9 mouse cellular contexts compared by ENCODE assay signal in the genomic region with DNA sequence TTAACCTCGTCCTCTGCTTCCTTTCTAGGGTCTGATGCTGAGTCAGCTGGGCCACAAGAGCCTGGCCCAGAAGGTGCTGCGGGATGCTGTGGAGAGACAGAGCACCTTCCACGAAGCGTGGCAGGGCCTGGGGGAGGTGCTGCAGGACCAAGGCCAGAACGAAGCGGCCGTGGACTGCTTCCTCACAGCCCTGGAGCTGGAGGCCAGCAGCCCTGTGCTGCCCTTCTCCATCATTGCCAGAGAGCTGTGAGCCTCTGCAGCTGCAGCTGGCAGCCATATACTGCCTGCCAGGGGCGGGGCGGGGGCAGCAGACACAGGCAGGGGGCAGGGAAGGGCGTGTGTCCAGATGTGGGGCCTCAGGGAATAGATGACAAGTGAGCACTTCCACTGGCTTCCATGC. TPM values are rescaled to one million over a fixed set of nuclear protein-coding genes. Genes with fewer than 3 reads are reported as not detected.
DNase-seq lines count a peak whose midpoint lies in the region; ATAC-seq and TF ChIP-seq lines count a peak whose summit lies in the region.
"Had no signal": no experiment of that assay in that cellular context is flagged by ENCODE, and none has a peak within 500 bp of the region (broad histone marks: within the 10 kb centered on the region; RNA-seq: fewer than 3 reads in every experiment).

No protein-coding gene starts in this region.

- WGBS in kidney, postnatal 0 days = 31% methylated on average over 10 of the region's 10 CpGs
- WGBS in embryonic facial prominence, embryonic 14.5 days = 38% methylated on average over 4 of the region's 10 CpGs
- 57% methylated on average over 10 of the region's 10 CpGs for WGBS in hindbrain, embryonic 13.5 days
- 58% methylated on average over 10 of the region's 10 CpGs for WGBS in midbrain, embryonic 16.5 days

- H3K4me1 ChIP-seq in kidney, postnatal 0 days (replicated peaks; ENCODE audit: insufficient read depth, low read length) = peaks cover 34% of the 10 kb centered on the region
- peaks cover 38% of the 10 kb centered on the region for H3K4me1 ChIP-seq in embryonic facial prominence, embryonic 14.5 days (ENCODE audit: control insufficient read depth, insufficient read depth, low read length)
- H3K4me1 ChIP-seq in hindbrain, embryonic 13.5 days (replicated peaks) = peaks cover 54% of the 10 kb centered on the region
- H3K4me1 ChIP-seq in midbrain, embryonic 16.5 days (ENCODE audit: control insufficient read depth, insufficient read depth, low read length) = peaks cover 26% of the 10 kb centered on the region

- H3K27me3 ChIP-seq in kidney, postnatal 0 days (ENCODE audit: insufficient read depth, low read length) = no peaks in the 10 kb centered on the region
- no peaks in the 10 kb centered on the region for H3K27me3 ChIP-seq in embryonic facial prominence, embryonic 14.5 days (replicated peaks; ENCODE audit: control insufficient read depth, insufficient read depth, low read length)
- H3K27me3 ChIP-seq in hindbrain, embryonic 13.5 days = no peaks in the 10 kb centered on the region
- no peaks in the 10 kb centered on the region for H3K27me3 ChIP-seq in midbrain, embryonic 16.5 days (ENCODE audit: control insufficient read depth, insufficient read depth, low read depth, low read length)
- H3K27me3 ChIP-seq: liver, embryonic 13.5 days had no signal

- ATAC-seq in kidney, postnatal 0 days (replicated peaks; ENCODE audit: low FRiP score, low read depth) = no peak; the same call in 1 of the 2 replicates
- ATAC-seq in embryonic facial prominence, embryonic 14.5 days (ENCODE audit: low read depth) = no peak
- ATAC-seq in hindbrain, embryonic 13.5 days (ENCODE audit: low FRiP score) = no peak
- ATAC-seq in midbrain, embryonic 16.5 days = no peak
- no peak for ATAC-seq in cerebellum, adult (ENCODE audit: insufficient number of reproducible peaks, low FRiP score, low TSS enrichment)

- H3K9ac ChIP-seq in kidney, postnatal 0 days (ENCODE audit: low read depth, low read length) = no peak overlapping the region
- no peak overlapping the region for H3K9ac ChIP-seq in embryonic facial prominence, embryonic 14.5 days (ENCODE audit: low read depth, low read length)
- H3K9ac ChIP-seq in hindbrain, embryonic 13.5 days = peak overlapping the region; percentile 49; the same call in 1 of the 2 replicates
- 0 out of 2 replicates have a peak overlapping the region, but pooled peaks have one; percentile 49 for H3K9ac ChIP-seq in midbrain, embryonic 16.5 days (ENCODE audit: low read depth, low read length)
- H3K9ac ChIP-seq: liver, embryonic 13.5 days had no signal

- H3K36me3 ChIP-seq in kidney, postnatal 0 days (ENCODE audit: insufficient read depth, low read length) = no peaks in the 10 kb centered on the region
- no peaks in the 10 kb centered on the region for H3K36me3 ChIP-seq in embryonic facial prominence, embryonic 14.5 days (ENCODE audit: control insufficient read depth, insufficient read depth, low read length)
- H3K36me3 ChIP-seq in hindbrain, embryonic 13.5 days = no peaks in the 10 kb centered on the region
- no peaks in the 10 kb centered on the region for H3K36me3 ChIP-seq in midbrain, embryonic 16.5 days (ENCODE audit: control insufficient read depth, insufficient read depth, low read length)
- H3K36me3 ChIP-seq: liver, embryonic 13.5 days had no signal

- no peak overlapping the region for H3K4me3 ChIP-seq in kidney, postnatal 0 days (replicated peaks; ENCODE audit: low read depth, low read length)
- H3K4me3 ChIP-seq in embryonic facial prominence, embryonic 14.5 days (ENCODE audit: low read depth, low read length) = no peak overlapping the region
- H3K4me3 ChIP-seq in hindbrain, embryonic 13.5 days = no peak overlapping the region
- no peak overlapping the region for H3K4me3 ChIP-seq in midbrain, embryonic 16.5 days (ENCODE audit: low read depth, low read length)
- H3K4me3 ChIP-seq: liver, embryonic 13.5 days had no signal

- H3K27ac ChIP-seq in kidney, postnatal 0 days = peak overlapping the region; percentile 77; the same call in 1 of the 2 replicates
- no peak overlapping the region for H3K27ac ChIP-seq in embryonic facial prominence, embryonic 14.5 days (replicated peaks; ENCODE audit: low read depth, low read length)
- peak overlapping the region; percentile 82 for H3K27ac ChIP-seq in hindbrain, embryonic 13.5 days
- H3K27ac ChIP-seq in midbrain, embryonic 16.5 days (ENCODE audit: low read length) = peak overlapping the region; percentile 80
- H3K27ac ChIP-seq: liver, embryonic 13.5 days had no signal

- DNase-seq in kidney, postnatal 0 days (ENCODE audit: low spot score) = no peak
- no peak for DNase-seq in kidney, postnatal 25 days
- peak; percentile 29 for DNase-seq in embryonic facial prominence, embryonic 14.5 days (ENCODE audit: low spot score)
- no peak for DNase-seq in left cerebral cortex, adult 11 months (ENCODE audit: low spot score)
- no peak for DNase-seq in thymus, postnatal 36 days
- DNase-seq: liver, embryonic 13.5 days had no signal

- H3K9me3 ChIP-seq in kidney, postnatal 0 days (replicated peaks; ENCODE audit: low read length) = no peaks in the 10 kb centered on the region
- no peaks in the 10 kb centered on the region for H3K9me3 ChIP-seq in embryonic facial prominence, embryonic 14.5 days (ENCODE audit: control insufficient read depth, low read length)
- H3K9me3 ChIP-seq in hindbrain, embryonic 13.5 days = no peaks in the 10 kb centered on the region
- no peaks in the 10 kb centered on the region for H3K9me3 ChIP-seq in midbrain, embryonic 16.5 days (replicated peaks; ENCODE audit: control insufficient read depth, low read length, poor library complexity, severe bottlenecking)
- H3K9me3 ChIP-seq: liver, embryonic 13.5 days had no signal

- H3K4me2 ChIP-seq in kidney, postnatal 0 days (ENCODE audit: low read length) = no peak overlapping the region
- H3K4me2 ChIP-seq in embryonic facial prominence, embryonic 14.5 days (ENCODE audit: low read depth, low read length) = no peak overlapping the region
- no peak overlapping the region for H3K4me2 ChIP-seq in hindbrain, embryonic 13.5 days
- no peak overlapping the region for H3K4me2 ChIP-seq in midbrain, embryonic 16.5 days (ENCODE audit: low read length)
- H3K4me2 ChIP-seq: liver, embryonic 13.5 days had no signal

- no peak for TF ChIP-seq CTCF in kidney, postnatal 0 days (IDR thresholded peaks at IDR 0.05; ENCODE audit: low read depth)

RNA-seq across cellular contexts. Expression of a gene that starts 47.7 kb away (rescaled TPM):
- polyA plus RNA-seq in kidney, postnatal 0 days (2015; fragmentation: Nextera tagmentation; extraction: Ambion mirVana) = not detected in 2 replicates
- not detected in 2 replicates for polyA plus RNA-seq in embryonic facial prominence, embryonic 14.5 days (2014; fragmentation: Nextera tagmentation; extraction: Ambion mirVana)
- polyA plus RNA-seq in hindbrain, embryonic 13.5 days (2015; fragmentation: Nextera tagmentation; extraction: Ambion mirVana) = not detected in 2 replicates
- polyA plus RNA-seq in midbrain, embryonic 16.5 days (2015; fragmentation: Nextera tagmentation; extraction: Ambion mirVana) = 0.34 TPM in 1 of 2 replicates, not detected in the other
- polyA plus RNA-seq: liver, embryonic 13.5 days had no signal

Comparison
In these comparisons a context has a peak if more than half of its experiments do, and no peak if none do; other contexts are left out.
1. H3K9ac ChIP-seq: peak in hindbrain, embryonic 13.5 days (single experiment) and midbrain, embryonic 16.5 days (single experiment); none in kidney, postnatal 0 days (single experiment) and embryonic facial prominence, embryonic 14.5 days (single experiment).